Mouse (Mus musculus) gastrocnemius, adult 18-20 months (tissue): ENCODE data around the gene Aqp11. TPM values are rescaled to one million over a fixed set of nuclear protein-coding genes. Genes with fewer than 3 reads are reported as not detected.
A peak's percentile ranks its signal among the peaks of the same experiment; 100 is the strongest.

Experiments used
- DNase-seq: peaks from one replicate; pipeline ENCODE4 v3.0.0; 2021; ENCODE audit warnings: low spot score
- total RNA-seq, 2 experiments: library from RNA; stranded (reverse); gene quantifications; 2 replicates each; pipeline ENCODE4 v1.2.3; 2021

Aqp11 gene
- total RNA-seq, 2 experiments from 2014 or later = 0.38 to 0.59 TPM

DNA sequence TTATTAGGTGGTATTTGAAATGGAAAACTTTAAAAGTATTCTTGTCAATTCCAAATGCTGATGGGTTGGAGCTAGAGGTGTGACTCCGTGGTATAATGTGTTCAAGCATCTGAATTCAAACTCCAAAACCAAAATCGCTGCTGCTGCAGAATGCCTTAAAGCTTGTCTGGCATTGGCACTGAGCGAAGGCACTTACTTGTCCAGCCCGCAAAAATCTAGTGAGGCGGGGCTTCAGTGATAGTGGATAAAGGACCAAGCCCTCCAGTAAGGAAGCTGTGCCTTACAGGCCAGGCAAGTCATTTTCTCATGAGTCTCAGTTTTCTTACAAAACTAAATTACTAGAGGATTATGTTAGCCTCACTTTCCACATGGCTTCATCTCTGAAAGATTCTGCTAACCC is 30.3 kb downstream of the Aqp11 start:
- DNase-seq = no peak

DNA sequence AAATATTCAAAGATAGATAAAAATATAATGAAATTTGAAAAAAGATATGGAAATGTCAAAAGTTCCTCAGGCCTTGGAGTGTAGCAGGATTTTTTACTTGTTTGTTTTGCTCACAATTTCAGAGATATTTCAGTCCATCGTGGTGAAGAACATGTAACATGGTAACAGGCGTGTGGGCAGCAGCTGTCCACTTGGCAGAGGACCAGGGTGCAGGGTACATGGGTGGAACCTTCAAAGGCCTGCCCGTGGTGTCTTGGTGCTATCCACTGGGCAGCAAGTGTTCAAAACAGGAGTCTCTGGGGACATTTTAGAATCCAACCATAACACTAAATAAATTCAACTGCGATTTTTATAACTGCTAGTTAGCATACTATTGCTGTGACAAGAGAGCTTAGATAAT is 31.0 kb downstream of the Aqp11 start:
- peak; percentile 25 for DNase-seq

DNA sequence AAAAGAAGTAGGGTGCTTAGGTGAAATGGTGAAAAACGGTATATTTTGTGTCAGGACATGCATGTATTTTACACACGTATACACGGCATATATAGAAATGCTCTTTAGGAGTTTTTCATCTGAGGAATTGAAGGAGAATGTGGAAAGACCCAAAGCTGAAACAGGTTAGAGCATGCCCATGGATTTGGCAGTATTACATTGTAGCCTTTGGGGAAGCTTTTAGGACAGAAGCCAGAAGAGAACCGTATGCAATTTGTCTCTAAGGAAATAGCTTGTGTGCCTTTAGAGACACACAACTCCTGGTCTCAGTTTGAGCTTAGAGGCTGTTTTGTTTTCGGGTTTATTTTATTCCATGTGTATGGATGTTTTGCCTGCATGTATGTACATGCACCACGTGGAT is 37.0 kb downstream of the Aqp11 start:
- DNase-seq = no peak

DNA sequence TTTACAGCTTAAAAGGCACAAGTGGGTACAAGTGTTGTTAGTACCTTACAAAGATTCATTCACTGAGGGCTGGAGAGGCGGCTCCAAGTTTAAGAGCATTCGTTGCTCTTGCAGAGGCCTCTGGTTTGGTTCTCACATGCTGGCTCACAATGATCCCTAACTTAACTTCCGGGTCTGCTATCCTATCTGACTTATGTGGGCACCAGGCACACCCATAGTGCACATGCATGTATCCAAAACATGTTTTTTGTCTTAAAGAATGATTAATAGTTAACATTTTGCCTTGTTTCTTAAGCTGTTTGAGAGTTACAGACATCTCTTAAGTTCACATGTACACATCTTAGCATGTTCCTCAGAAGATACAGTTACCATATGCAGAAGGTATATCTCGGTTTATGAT is 37.9 kb downstream of the Aqp11 start:
- DNase-seq = no peak

DNA sequence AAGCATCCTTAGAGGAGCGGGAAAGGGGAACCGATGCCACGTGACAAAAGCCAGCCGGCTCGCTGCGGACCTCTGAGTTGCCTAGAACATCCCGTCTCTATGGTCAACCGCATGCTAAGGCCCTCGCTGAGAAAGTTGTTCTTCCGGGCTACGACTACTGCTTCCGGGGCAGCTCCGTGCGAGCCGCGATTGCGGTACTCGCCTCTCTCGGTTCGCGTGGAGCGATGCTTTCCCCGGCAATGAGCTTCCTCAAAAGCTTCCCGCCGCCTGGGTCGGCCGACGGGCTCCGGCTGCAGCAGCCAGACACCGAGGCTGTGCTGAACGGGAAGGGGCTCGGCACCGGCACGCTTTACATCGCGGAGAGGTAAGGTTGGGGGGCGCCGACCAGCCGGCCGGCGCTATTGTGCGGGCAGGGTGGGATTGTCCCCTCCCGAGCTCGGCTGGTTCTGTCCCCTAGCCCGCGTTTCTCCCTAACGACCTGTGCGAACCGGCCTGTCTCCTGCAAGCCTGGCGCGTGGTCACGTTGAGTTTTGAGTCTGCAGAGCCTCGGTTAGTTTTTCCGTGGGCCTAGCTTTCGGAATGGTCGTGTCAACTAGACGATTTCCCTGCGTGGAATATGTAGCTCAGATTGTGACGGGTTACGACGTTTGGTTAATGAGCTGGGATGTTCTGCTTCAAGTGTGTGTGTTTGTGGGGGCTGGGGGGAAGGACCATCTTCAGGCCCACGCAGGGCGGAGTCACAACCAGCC is 41.4 kb downstream of the Aqp11 start, which contains the start of gene Clns1a:
Gene Clns1a, plus strand, starts transcription at position 129 of the 749 bp plus-strand sequence.
- DNase-seq = peak; percentile 95

DNA sequence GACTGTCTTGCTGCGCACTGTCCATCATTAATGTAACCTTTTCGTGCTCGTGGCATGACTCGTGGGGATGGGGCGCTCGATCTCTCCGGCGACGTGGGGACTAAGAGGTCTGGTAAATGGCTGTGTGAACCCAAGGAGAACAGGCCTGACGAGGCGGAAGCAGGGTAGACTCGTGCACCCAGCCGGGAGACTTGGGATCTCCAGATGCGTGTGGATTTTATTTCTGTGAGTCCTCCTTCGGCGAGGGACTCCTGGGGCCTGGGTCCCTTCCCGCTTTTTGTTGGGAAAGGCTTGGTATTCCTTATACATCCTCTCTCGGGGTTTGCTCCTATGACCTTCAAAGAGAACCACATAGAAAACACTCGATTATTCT is 42.0 kb downstream of the Aqp11 start:
- DNase-seq = no peak

DNA sequence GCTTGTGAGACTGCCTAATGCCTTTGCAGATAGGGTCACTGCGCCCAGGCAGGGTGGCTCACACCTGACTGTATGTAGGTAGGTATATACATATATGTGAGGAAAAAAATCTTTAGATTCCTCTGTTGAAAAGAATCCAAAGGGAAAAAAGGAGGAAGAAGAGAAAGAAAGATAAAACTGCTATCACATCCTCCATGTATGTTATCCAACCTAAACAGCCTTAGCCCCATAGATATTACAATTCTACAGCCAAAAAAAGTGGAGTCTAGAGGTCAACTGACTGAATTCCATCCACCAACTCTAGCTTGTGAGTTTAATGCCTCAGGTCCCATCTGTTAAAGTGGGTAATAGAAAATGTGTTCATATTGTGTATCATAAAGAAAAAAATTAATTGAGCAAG is 42.6 kb downstream of the Aqp11 start:
- no peak for DNase-seq

DNA sequence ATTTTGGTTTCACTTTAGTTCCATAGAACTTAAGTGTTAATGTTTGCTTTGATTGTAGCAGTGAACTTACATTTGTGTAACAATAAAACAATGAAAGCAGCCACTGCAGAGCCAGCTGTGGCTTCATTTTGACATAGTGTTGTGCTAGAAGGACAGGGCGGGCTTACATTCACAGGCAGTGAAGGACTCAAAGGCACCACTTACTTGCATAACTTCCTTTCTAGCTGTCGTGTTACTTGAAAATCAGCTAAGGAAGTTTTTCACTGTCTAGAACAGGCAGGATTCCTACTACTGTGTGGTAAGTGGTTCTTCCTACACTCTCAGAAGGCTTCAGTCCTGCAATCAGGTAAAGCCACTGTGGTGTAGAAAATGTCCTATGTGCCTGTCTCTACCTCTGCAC is 50.3 kb downstream of the Aqp11 start:
- DNase-seq = no peak

DNA sequence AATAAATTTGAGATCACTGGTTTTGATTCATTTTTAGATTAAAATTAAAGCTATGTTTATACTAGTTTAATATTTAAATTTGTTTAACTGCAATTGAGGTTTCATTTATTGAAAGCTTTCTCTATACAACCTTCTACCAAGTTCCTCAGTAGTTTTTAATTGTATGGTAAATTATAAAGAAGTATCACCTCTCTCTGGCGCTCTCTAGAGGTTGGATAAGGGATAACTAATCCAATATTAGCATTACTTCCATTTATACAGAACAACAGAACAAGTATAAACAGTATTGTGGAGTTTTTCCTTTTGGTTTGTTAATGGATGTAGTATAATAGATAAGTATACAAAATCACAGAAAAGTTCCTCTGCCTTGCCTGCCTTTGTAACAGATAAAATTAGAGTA is 58.9 kb downstream of the Aqp11 start:
- DNase-seq = peak; percentile 17

Other genes starting within 250 kb of the Aqp11 start
- gene Aamdc, start 158.8 kb downstream of the Aqp11 start, total RNA-seq = 100 to 1,000 TPM; 125 to 130 TPM
- 10 to 100 TPM; 13.1 to 16.2 TPM for gene Rsf1, start 158.4 kb downstream of the Aqp11 start, total RNA-seq
- 10 to 100 TPM; 28.2 to 30.6 TPM for gene Clns1a, start 41.7 kb downstream of the Aqp11 start, total RNA-seq
- gene Pak1, start 50.3 kb upstream of the Aqp11 start, total RNA-seq = 10 to 100 TPM; 19.2 to 26.1 TPM
- gene Gdpd4, start 181.7 kb upstream of the Aqp11 start, total RNA-seq = not detected